Mouse (Mus musculus) adrenal gland (tissue): ENCODE measurements at regions not wholly inside any gene's neighbourhood (a gene's known extent, or its start where the extent isn't known, plus 50 kb on each side); places are given as distances from the start of the nearest gene placed in this dataset.

ENCODE experiments used
- intact Hi-C: fragments of 180-260 bp; cut with DNase I; formaldehyde crosslinking; loops from one replicate; pipeline ENCODE4 v1.15.1; 2025

DNA sequence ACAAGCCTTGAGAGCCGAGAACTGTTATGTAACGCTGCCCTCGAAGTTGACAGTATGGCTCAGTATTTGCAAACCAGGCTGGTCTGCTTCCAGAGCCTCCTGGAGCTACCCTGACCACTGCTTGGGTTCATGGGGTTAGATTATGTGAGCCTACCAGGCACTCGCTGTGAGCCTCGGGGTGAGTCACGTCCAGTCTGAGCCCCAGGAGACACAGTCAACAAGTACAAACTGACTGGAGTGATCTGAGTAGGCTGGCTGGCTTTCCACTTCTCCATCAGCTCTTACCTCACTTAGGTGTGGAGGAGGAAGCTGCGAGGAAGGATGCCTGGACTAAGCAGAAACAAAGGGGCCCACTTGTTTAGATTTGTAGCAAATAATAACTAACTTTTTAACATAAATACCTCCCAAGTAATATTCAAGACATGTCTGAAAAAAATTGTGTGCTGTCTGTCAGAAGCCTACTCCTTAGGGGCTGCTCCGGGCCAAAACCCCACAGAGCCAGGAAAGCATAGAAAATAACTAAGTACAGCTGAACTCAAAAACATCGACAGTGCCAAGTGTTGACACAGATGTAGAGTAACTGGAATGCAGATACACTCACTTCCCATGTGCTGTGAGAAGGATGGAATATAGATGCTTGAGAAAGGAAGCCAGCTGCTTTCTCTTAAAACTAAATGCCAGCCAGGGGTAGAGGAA lies 77.6 kb downstream of the Zfp36l2 start:
- intact Hi-C loops: loop anchor here (5.0 kb wide), 1 partner anchor 208 kb away; no protein-coding TSS in a partner anchor

DNA sequence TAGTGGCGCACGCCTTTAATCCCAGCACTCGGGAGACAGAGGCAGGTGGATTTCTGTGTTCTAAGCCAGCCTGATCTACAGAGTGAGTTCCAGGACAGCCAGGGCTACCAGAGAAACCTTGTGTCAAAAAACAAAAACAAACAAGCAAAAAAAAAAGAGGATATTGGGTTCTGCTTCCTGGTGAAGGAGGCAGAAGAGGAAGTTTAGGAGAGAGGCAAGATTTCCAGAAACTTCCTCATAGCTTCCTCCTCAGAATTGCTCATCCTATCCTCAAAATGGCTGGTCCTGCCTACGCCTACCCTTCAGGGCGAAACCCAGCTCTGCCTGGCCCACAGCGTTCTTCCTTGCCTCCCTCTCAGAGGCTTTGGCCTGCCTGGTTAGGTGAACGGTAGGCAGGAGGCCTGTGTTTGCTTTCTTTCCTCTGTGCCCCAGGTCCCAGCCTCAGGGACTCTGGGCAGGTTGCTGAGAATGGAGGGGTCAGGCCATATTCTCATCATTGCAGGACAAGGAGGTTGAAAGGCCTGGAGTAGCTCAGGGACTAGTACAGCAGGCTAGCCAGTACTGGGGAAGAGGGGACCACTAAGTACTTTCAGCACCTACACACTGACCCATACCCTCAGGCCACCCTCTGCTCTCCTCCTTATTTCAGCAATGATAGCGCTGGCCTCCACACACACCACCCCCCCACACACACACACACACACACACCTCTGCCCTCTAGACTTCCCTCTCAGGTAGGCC lies 79.6 kb downstream of the Zfp36l2 start:
- intact Hi-C loops: loop anchor here (5.0 kb wide), 1 partner anchor 206 kb away; no protein-coding TSS in a partner anchor

DNA sequence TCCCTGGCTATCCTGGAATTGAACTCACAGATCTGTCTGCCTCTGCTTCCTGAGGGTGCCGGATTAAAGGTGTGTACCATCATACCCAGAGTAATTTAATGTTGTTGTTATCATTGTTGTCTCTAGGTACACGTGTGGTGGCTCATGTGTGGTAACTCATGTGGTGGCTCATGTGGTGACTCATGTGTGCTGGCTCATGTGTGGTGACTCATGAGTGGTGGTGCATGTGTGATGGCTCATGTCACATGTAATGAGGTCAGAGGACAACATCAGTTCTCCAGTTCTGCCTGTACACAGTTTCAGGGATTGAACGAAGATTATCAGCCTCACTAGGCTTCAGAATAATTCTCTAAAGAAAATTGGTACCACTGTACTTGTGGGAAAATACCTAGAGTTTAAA lies 80.2 kb downstream of the Zfp36l2 start:
- intact Hi-C loops: loop anchor here (5.0 kb wide), 1 partner anchor 205 kb away; no protein-coding TSS in a partner anchor

DNA sequence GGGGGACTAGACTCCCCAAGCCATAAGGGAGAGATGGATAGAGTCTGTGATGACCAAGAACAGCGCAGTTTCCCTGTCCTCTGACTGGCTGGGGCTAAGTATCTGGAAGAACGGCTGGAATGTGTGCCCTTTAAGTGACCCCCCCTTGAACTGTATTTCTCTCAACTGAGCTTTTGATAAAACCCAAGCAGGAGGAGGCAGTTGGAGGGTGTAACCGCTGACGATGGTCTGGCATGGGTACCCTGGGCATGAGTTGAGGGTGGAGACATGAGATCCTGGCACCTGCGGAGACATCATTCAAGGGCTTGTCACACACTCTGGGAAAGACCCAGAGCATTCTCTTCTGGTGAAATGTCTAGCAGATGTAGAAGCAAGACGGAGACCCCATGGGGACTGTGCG lies 83.5 kb downstream of the Zfp36l2 start:
- intact Hi-C loops: no loop called here

DNA sequence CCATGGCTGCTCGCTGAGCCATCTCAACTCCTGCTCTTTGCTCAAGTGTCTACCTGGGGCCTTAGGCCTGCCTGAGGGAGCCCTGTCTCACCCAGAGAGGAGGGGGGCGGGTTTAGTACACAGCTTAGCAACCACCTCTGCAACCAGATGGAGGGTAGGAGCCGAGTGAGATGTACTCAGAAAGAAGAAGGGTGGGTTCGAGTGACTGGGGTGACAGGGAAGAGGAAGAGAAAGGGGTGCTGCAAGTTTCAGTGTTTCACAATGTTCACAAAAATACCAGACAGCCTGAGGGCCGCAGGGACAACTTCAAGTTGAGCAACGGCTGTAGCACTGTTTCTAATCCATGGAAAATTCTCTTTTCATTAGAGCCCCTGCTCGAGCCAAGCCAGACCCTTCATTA lies 84.4 kb downstream of the Zfp36l2 start:
- intact Hi-C loops: no loop called here

DNA sequence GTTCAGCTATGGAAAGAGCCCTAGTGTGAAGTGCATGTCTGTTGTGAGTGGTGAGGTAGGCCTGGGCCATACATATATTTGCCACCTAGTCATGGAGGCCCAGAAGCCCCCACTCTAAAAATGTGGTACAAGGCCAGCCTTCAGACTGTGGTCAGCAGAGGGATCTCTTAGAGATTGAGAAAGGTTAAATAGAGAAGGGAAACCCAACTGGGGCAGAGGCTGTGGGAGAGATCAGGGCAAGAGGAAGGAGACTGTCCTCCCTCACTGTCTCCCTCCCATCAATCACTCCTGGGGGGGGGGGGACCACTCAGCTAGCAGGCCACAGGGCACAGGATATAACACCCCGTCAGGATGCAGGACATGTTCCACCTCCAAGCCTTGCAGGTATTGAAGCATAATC lies 86.1 kb downstream of the Zfp36l2 start:
- intact Hi-C loops: no loop called here

DNA sequence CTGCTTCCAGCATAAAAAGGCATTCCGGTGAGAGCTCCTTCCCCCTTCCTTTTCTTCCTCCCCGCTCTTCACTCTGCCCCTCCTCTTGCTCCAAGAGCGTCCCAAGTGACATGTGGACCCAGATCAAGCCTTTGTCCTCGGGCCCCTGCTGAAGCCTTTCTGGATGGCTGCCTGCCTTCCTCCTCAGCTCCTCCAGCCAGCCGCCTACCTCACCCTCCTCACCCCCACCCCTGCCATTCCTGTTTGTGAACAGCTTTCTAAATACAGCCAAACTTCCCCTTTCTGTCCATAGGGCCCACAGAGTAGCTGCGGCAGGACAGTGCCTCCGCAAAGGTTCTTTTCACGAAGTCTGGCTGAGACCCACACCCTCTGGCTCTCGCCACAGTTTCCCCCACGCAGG lies 87.2 kb downstream of the Zfp36l2 start:
- intact Hi-C loops: no loop called here

DNA sequence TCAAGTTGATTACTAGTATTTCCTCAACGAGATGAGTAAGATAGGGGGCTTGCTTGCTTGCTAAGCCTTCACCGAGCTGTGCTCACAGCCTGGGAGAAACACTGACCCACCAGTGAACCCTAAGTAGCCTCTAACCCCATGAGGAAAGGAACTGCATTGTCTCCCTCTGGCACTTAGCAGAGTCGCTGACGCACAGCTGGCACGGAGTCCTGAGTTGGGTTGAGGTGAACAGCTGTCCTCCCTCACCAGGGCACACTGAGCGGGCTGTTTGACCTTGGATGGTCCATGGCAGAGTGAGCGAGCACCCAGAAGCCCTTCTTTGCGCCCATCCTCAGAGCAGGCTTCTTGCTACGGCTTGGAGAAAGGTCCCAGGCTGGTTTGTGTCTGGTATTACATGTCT lies 88.0 kb downstream of the Zfp36l2 start:
- intact Hi-C loops: no loop called here

DNA sequence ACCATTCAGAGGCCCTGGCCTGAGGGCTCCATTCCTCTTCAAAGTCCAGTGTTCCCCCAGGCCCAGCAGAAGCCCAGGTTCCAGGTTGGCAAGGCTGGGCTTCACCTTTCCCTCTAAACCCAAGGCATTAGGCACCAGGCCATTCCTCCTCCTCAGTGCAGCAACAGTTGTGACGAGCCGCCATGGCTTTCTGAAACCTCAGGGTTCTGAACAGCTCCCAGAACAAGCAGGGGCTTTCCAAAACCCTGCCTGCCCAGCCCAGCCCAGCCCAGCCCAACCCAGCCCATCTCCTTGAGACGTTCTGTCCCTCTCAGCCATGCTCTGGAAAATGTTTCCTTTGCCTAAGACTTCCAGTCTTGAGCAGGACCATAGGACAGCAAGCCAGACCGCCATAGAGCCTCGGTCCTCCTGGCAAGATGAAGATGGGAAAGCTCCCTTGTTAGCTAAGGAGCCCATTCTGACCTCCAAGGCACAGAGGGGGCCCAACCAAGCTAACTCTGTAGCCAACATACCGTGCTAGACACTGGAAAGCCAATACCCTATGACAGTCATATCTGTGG lies 89.8 kb downstream of the Zfp36l2 start:
- intact Hi-C loops: no loop called here

DNA sequence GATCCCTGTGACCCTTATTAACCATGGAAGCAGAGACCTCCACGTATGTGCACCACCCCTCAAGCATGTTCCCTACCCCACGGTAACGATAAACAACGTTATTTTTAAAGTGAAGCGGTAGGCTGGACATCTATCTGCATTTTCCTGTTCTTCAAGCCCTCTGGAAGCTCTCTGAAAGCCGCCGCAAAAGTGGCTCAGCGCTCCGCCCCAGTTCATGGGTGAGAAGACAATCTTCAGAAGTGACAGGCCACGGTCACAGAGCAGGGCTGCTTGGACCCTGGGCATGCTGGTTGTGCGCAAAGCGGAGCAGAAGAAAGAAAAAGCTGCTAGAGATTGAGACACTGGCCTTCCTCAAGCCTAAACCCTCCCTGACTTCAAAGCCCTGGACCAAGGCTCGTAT lies 90.5 kb downstream of the Zfp36l2 start:
- intact Hi-C loops: no loop called here

DNA sequence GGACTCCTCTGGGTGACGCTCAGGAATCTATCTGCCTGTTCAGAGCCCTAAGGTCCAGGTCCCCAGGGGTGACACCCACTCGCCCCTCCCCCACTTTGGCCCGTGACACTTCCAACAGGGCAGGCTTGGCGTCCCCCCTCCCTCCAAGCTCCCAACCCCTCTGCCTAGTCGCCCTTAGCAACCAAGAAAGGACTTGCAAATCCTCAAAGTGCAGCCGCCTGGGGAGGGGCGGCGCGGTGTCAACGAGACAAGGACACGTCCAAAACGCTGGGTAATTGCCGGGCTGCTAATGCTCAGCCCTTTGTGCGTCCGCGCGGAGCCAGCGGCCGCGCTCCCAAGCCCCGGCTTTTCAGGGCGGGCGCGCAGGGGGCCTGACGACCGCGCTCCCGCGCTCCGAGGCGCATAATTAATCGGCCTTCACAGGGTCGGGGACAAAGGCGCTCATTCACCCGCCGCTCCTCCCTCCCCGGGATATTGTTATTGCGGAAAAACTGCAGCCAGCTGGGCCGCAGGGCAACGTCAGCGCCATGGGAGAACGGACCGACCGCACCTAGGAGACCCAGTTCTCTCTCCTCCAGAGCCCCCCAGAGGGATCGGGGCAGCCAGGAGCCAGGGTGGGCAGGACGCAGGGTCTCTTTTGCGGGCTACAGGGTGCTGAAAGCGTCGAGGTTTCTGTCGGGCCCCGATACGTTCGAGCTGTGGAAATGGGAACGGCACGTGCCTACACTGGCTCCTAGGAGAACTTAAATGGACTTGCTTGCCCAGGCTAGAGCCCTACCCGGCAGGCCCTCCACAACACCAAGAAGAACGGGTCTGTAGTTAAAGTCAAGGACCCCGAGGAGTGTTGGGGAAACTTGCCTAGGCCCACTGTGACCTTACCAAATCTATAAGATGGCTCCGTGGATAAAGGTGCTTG lies 91.1 kb downstream of the Zfp36l2 start:
- intact Hi-C loops: no loop called here

DNA sequence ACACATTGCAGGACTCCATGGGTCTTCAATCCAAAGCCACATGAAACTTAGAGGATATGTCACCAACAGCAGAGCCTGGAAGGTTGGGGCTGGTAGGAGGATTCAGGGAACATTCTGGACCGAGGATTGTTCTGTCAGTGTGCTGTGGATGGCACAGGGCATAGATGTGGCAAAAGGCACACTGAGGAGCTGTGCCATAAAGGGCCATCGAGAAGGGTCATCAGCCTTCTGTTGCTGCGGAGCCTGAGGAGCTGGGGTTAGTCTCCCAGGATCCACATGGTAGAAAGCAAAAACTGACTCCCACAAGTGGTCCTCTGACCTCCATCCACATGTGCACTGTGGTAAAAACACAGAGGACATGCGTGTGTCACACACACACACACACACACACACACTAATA lies 91.9 kb downstream of the Zfp36l2 start:
- intact Hi-C loops: no loop called here

DNA sequence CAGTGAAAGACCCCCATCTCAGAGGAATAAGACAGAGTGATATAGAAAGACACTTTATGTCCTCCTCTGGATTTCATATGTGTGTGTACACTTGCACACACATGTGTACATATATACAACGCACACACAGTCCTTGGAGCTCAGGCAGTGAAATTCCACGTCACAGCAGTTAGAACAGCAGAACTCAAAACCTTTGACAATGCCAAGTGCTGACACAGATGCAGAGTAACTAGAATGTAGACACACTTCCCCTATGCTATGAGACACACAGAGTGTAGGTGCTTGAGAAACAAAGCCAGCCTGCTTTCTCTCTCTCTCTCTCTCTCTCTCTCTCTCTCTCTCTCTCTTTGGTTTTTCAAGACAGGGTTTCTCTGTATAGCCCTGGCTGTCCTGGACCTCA lies 92.7 kb downstream of the Zfp36l2 start:
- intact Hi-C loops: no loop called here

DNA sequence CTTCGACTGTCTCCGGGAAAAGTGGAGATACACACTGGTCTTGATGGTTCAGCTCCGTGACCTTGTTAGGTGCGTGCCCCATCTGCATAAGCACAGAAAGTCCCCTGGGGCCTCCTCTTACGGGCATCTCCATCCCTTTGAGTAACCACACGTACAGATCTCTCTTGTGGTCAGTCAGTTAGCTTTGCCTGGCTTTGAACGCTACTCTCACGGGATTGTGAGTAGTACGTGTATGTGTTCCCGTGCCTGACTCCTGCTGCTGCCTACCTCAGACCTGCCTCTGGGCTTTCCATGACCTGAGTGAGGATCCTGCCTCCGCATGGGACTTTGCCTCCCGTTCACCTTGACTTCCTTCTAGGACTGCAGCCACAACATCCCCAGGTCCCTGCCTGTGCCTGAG lies 101.4 kb downstream of the Zfp36l2 start:
- intact Hi-C loops: no loop called here

DNA sequence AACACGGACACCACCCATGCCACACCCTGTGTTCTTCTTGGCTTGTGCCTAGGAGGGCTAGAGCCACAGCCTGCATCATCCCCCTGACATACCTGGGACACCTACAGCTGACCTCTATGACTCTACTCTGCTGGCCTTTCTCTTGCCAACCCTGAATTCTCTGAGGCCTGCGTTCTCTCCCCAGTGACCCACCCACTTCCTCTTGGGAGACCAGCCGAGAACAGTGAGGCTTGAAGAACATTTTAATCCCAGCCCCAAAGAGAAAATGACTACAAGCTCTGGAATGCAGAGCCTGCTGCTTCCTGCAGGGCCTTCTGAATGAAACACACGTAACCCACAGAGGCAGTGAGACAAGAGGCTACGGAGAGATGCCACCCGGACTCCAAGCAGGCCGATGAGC lies 102.0 kb downstream of the Zfp36l2 start:
- intact Hi-C loops: no loop called here

DNA sequence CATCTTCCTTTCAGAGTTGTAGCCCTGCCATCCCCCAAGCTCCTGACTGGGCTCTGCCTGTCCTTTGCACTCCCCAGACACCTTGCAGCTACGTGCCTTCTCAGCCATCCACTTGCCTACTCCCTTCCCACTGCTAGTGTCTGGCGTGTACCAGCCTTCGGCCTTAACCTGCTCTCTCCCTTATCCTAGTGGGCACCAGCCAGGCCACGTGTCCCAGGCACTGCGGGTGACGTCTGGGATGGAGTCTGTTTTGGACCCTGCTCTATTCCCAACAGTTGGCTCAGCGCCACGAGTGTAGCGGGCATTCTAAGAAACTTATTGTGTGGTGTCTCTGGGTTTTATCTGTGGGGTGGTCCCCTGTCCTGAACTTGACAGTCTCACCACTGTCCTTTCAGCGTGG lies 102.5 kb downstream of the Zfp36l2 start:
- intact Hi-C loops: no loop called here

DNA sequence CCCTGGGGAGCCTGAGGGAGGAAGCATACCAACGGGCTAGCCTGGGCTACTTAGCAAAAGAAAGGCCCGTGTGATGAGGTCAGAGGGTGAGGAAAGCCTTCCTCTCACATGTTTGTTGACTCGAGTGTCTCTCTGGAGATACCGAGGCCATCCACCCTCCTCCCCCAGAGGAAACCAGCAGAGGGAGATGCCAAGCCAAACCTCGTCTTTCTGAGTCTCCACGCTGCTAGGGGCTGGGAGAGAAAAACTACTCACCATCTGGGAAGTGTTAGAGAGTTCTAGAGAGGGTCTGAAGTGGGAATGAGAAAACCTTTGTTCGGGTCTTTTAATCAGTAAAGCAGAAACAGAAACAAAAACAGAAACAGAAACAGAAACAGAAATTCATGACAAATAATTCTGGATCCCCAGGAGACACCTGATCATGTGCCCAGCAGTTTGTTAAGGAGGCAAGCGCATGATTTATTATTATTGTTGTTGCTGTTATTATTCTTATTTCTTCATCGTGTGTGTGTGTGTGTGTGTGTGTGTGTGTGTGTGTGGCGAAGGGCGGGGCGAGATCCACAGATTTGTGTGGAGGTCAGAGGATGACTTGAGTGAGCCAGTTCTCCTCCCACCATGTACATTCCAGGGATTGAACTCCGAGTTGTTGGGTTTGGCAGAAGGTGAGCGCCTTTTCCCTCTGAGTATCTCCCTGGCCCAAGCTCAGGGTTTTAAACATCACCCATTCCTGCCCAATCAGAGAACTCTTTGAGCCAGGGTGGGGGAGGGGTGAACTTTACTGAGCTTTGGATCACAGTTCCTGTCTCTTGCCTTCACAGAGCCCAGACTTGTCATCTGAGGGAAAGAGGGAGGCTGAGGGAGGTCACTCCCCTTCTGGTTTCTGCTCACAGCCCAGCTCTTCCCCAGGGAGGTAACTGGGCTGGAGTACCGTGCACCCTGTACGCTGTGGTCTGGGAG lies 104.2 kb downstream of the Zfp36l2 start:
- intact Hi-C loops: no loop called here

DNA sequence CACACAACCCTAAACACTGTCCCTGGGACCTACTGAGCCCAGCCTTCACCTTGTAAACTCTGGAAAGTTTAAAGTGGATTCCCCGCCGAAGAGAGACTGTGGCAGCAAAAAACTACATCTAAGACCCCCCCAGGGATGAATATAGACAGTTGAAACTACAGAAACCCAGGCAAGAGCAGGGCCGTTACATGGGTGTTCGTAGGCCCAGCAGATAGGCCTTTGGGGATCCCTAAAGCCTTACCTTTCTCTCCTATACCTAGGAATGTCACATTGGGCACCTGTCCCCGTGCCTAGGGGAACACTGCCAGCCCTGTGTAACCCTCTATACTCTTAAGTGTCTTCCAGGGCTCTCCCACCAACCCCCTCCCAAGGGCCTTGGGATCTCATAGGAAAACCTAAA lies 105.2 kb downstream of the Zfp36l2 start:
- intact Hi-C loops: no loop called here

DNA sequence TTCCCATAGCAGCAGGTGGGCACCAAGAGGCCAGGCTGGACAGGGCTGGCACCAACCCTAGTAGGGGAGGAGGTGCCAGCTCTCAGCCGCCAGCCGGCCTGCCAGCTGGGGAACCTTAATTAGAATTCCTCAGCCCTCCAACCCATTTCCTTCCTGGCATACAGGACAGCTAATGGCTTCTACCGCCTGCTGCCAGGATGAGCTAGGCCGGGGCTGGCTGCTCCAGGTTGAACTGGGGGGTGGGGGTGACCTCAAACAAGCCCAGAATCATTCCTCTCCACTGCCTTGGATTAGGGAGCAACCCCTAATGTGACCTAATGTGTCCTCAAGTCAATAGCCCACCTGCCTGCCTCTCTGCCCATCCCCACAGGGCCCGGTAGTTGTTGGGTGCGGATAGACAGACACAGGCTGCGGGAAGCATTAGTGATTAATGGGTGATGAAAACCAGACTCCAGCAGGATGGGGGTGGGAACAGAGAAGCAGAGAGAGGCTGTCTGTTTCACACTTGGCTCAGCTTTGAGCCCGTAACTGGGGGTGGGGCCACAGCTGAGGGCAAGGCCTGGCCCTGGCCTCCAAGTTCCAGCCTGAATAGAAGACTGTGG lies 105.9 kb downstream of the Zfp36l2 start:
- intact Hi-C loops: no loop called here
